Mouse (Mus musculus): ENCODE results near the gene Cfap99.

DNA sequence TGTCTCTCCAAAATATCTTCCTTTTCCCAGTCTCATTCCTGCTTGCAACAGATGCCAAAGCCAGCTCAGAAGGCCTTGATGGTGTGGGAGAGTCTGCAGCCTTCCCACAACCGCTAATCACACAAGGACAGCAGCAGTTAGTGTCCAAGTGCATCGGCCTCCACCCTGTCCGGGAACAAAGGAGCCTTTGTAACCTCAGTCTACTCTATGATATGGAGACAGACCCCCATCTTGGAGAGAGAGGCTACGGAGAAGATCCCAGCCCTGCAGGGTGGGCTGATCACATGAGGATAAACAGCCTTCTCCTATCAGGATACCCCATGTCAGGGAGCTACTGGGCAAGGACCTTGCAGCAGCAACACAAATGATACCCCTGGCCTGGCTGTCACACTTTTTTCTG, 36.6 kb upstream of the Cfap99 start:
- TF ChIP-seq CTCF (IDR thresholded peaks at IDR 0.05; ENCODE audit: low read depth, low read length) (no peak), POLR2A (IDR thresholded peaks at IDR 0.05; ENCODE audit: borderline replicate concordance, low read depth, low read length) (no peak)
